8 mouse cellular contexts compared by ENCODE assay signal in genomic region chr10:80899591-80900317, GRCm38 (mm10). TPM values are rescaled to one million over a fixed set of nuclear protein-coding genes. Genes with fewer than 3 reads are reported as not detected.
A peak's percentile ranks its signal among the peaks of the same experiment; 100 is the strongest.
DNase-seq lines count a peak whose midpoint lies in the region; ATAC-seq and TF ChIP-seq lines count a peak whose summit lies in the region.

No protein-coding gene starts in this region.

- DNase-seq in liver, adult 2 months (ENCODE audit: extremely low read depth, low read depth, low spot score) = peak; percentile 54
- no peak for DNase-seq in liver
- no peak for DNase-seq in left cerebral cortex, adult 18-20 months (ENCODE audit: low spot score in 2 of 2)
- no peak for DNase-seq in yolk sac, embryonic 10.5 days (ENCODE audit: low spot score)
- no peak for DNase-seq in spleen, postnatal 10 days (ENCODE audit: low spot score in 2 of 2)

- peak overlapping the region; percentile 67 for H3K27ac ChIP-seq in liver, adult 2 months (replicated peaks; ENCODE audit: insufficient read depth, low read depth, low read length)
- peak overlapping the region; percentile 88; the same call in 1 of the 2 replicates for H3K27ac ChIP-seq in embryonic facial prominence, embryonic 15.5 days (replicated peaks)
- peak overlapping the region; percentile 76 for H3K27ac ChIP-seq in intestine, embryonic 15.5 days
- peak overlapping the region; percentile 69 for H3K27ac ChIP-seq in neural tube, embryonic 14.5 days (ENCODE audit: low read depth, low read length)

- no peak for TF ChIP-seq CTCF in liver, adult 2 months (IDR thresholded peaks at IDR 0.05; ENCODE audit: low read depth, low read length)

- ATAC-seq in embryonic facial prominence, embryonic 15.5 days (ENCODE audit: insufficient number of reproducible peaks, low FRiP score, low TSS enrichment, low read depth) = no peak
- ATAC-seq in intestine, embryonic 15.5 days = 0 out of 2 replicates have a peak, but pooled peaks have one; percentile 0
- ATAC-seq in neural tube, embryonic 14.5 days (ENCODE audit: low read depth) = peak; percentile 0; the same call in 1 of the 2 replicates

- H3K9me3 ChIP-seq in embryonic facial prominence, embryonic 15.5 days (replicated peaks) = no peaks in the 10 kb centered on the region
- no peaks in the 10 kb centered on the region for H3K9me3 ChIP-seq in intestine, embryonic 15.5 days
- H3K9me3 ChIP-seq in neural tube, embryonic 14.5 days (ENCODE audit: control insufficient read depth, low read length) = no peaks in the 10 kb centered on the region

- H3K36me3 ChIP-seq in liver, adult 2 months (ENCODE audit: control insufficient read depth, insufficient read depth, low read length) = no peaks in the 10 kb centered on the region
- H3K36me3 ChIP-seq in embryonic facial prominence, embryonic 15.5 days = peaks cover 42% of the 10 kb centered on the region
- peaks cover 27% of the 10 kb centered on the region for H3K36me3 ChIP-seq in intestine, embryonic 15.5 days
- peaks cover 34% of the 10 kb centered on the region for H3K36me3 ChIP-seq in neural tube, embryonic 14.5 days (ENCODE audit: control insufficient read depth, insufficient read depth, low read length)

- H3K4me1 ChIP-seq in liver, adult 2 months (ENCODE audit: control insufficient read depth, insufficient read depth, low read length) = peaks cover 10% of the 10 kb centered on the region
- H3K4me1 ChIP-seq in embryonic facial prominence, embryonic 15.5 days = peaks cover 27% of the 10 kb centered on the region
- peaks cover 26% of the 10 kb centered on the region for H3K4me1 ChIP-seq in intestine, embryonic 15.5 days (replicated peaks)
- H3K4me1 ChIP-seq in neural tube, embryonic 14.5 days (ENCODE audit: control insufficient read depth, insufficient read depth, low read length) = peaks cover 19% of the 10 kb centered on the region

- H3K4me2 ChIP-seq in embryonic facial prominence, embryonic 15.5 days (replicated peaks) = peak overlapping the region; percentile 93
- H3K4me2 ChIP-seq in intestine, embryonic 15.5 days (replicated peaks) = peak overlapping the region; percentile 83
- H3K4me2 ChIP-seq in neural tube, embryonic 14.5 days (ENCODE audit: low read depth, low read length) = peak overlapping the region; percentile 93

- WGBS in liver, adult 2 months = 8% methylated on average over 25 of the region's 25 CpGs
- 11% methylated on average over 25 of the region's 25 CpGs for WGBS in embryonic facial prominence, embryonic 15.5 days
- WGBS in intestine, embryonic 15.5 days = 10% methylated on average over 25 of the region's 25 CpGs
- 16% methylated on average over 25 of the region's 25 CpGs for WGBS in neural tube, embryonic 14.5 days

- H3K4me3 ChIP-seq in liver, adult 2 months (ENCODE audit: insufficient read depth, low read depth, low read length) = peak overlapping the region; percentile 74
- peak overlapping the region; percentile 96 for H3K4me3 ChIP-seq in embryonic facial prominence, embryonic 15.5 days (replicated peaks)
- H3K4me3 ChIP-seq in intestine, embryonic 15.5 days (replicated peaks) = peak overlapping the region; percentile 72
- peak overlapping the region; percentile 47 for H3K4me3 ChIP-seq in neural tube, embryonic 14.5 days (ENCODE audit: low read depth, low read length)

- TF ChIP-seq POLR2A in liver, adult 2 months (IDR thresholded peaks at IDR 0.05; ENCODE audit: extremely low read depth, insufficient read depth, low read length) = no peak

- peaks cover 3% of the 10 kb centered on the region; the same call in 1 of the 2 replicates for H3K79me2 ChIP-seq in liver, adult 2 months (ENCODE audit: control insufficient read depth, insufficient read depth, low read length)

- peak overlapping the region; percentile 84 for H3K9ac ChIP-seq in liver, adult 2 months (ENCODE audit: low read depth, low read length)
- peak overlapping the region; percentile 87 for H3K9ac ChIP-seq in embryonic facial prominence, embryonic 15.5 days
- H3K9ac ChIP-seq in intestine, embryonic 15.5 days = peak overlapping the region; percentile 77
- peak overlapping the region; percentile 66 for H3K9ac ChIP-seq in neural tube, embryonic 14.5 days (replicated peaks; ENCODE audit: low read depth, low read length)

- no peaks in the 10 kb centered on the region for H3K27me3 ChIP-seq in liver, adult 2 months (ENCODE audit: control insufficient read depth, insufficient read depth, low read length)
- no peaks in the 10 kb centered on the region for H3K27me3 ChIP-seq in embryonic facial prominence, embryonic 15.5 days
- no peaks in the 10 kb centered on the region for H3K27me3 ChIP-seq in intestine, embryonic 15.5 days (replicated peaks)
- H3K27me3 ChIP-seq in neural tube, embryonic 14.5 days (ENCODE audit: control insufficient read depth, insufficient read depth, low read length) = no peaks in the 10 kb centered on the region

RNA-seq across cellular contexts. Expression of gene Timm13, which starts 1.0 kb away (rescaled TPM):
- total RNA-seq in liver, adult 2 months (2014; rRNA removed) = 79.9 and 87.7 TPM in 2 replicates
- 369 and 388 TPM in 2 replicates for polyA plus RNA-seq in liver, adult 2 months (2012; rRNA removed)
- polyA plus RNA-seq in embryonic facial prominence, embryonic 15.5 days (2015; fragmentation: Nextera tagmentation; extraction: Ambion mirVana) = 337 and 339 TPM in 2 replicates
- polyA plus RNA-seq in intestine, embryonic 15.5 days (2015; fragmentation: Nextera tagmentation; extraction: Ambion mirVana) = 363 and 364 TPM in 2 replicates
- 337 and 352 TPM in 2 replicates for polyA plus RNA-seq in neural tube, embryonic 14.5 days (2014; fragmentation: Nextera tagmentation; extraction: Ambion mirVana)
- 100 to 1,000 TPM; 131 to 136 TPM for total RNA-seq in left cerebral cortex, adult 18-20 months (2021)

RNA-seq across cellular contexts. Expression of gene Lmnb2, which starts 18.3 kb away (rescaled TPM):
- 3.2 and 3.3 TPM in 2 replicates for total RNA-seq in liver, adult 2 months (2014; rRNA removed)
- 5.5 and 6.6 TPM in 2 replicates for polyA plus RNA-seq in liver, adult 2 months (2012; rRNA removed)
- 56.7 and 60.1 TPM in 2 replicates for polyA plus RNA-seq in embryonic facial prominence, embryonic 15.5 days (2015; fragmentation: Nextera tagmentation; extraction: Ambion mirVana)
- 41.0 and 42.6 TPM in 2 replicates for polyA plus RNA-seq in intestine, embryonic 15.5 days (2015; fragmentation: Nextera tagmentation; extraction: Ambion mirVana)
- 10.8 and 16.1 TPM in 2 replicates for polyA plus RNA-seq in neural tube, embryonic 14.5 days (2014; fragmentation: Nextera tagmentation; extraction: Ambion mirVana)
- 10 to 100 TPM; 20.0 to 20.1 TPM for total RNA-seq in left cerebral cortex, adult 18-20 months (2021)

RNA-seq across cellular contexts. Expression of gene Tmprss9, which starts 28.1 kb away (rescaled TPM):
- under 0.01 and 0.09 TPM in 2 replicates for total RNA-seq in liver, adult 2 months (2014; rRNA removed)
- polyA plus RNA-seq in liver, adult 2 months (2012; rRNA removed) = 0.04 and 0.05 TPM in 2 replicates
- 0.04 and 0.05 TPM in 2 replicates for polyA plus RNA-seq in embryonic facial prominence, embryonic 15.5 days (2015; fragmentation: Nextera tagmentation; extraction: Ambion mirVana)
- 0.05 TPM in 1 of 2 replicates, not detected in the other for polyA plus RNA-seq in intestine, embryonic 15.5 days (2015; fragmentation: Nextera tagmentation; extraction: Ambion mirVana)
- polyA plus RNA-seq in neural tube, embryonic 14.5 days (2014; fragmentation: Nextera tagmentation; extraction: Ambion mirVana) = 0.12 and 0.13 TPM in 2 replicates
- total RNA-seq in left cerebral cortex, adult 18-20 months (2021) = under 1 TPM; 0.12 to 0.26 TPM

RNA-seq across cellular contexts. Expression of gene Gadd45b, which starts 30.1 kb away (rescaled TPM):
- 2.1 and 8.3 TPM in 2 replicates for total RNA-seq in liver, adult 2 months (2014; rRNA removed)
- polyA plus RNA-seq in liver, adult 2 months (2012; rRNA removed) = 1.4 and 1.8 TPM in 2 replicates
- 43.7 and 46.6 TPM in 2 replicates for polyA plus RNA-seq in embryonic facial prominence, embryonic 15.5 days (2015; fragmentation: Nextera tagmentation; extraction: Ambion mirVana)
- polyA plus RNA-seq in intestine, embryonic 15.5 days (2015; fragmentation: Nextera tagmentation; extraction: Ambion mirVana) = 26.6 and 29.9 TPM in 2 replicates
- 7.4 and 7.6 TPM in 2 replicates for polyA plus RNA-seq in neural tube, embryonic 14.5 days (2014; fragmentation: Nextera tagmentation; extraction: Ambion mirVana)
- 10 to 100 TPM; 25.1 to 38.3 TPM for total RNA-seq in left cerebral cortex, adult 18-20 months (2021)

RNA-seq across cellular contexts. Expression of gene Sppl2b, which starts 44.7 kb away (rescaled TPM):
- total RNA-seq in liver, adult 2 months (2014; rRNA removed) = 6.5 and 10.4 TPM in 2 replicates
- 40.1 and 40.5 TPM in 2 replicates for polyA plus RNA-seq in liver, adult 2 months (2012; rRNA removed)
- 51.3 and 60.7 TPM in 2 replicates for polyA plus RNA-seq in embryonic facial prominence, embryonic 15.5 days (2015; fragmentation: Nextera tagmentation; extraction: Ambion mirVana)
- 34.8 and 37.8 TPM in 2 replicates for polyA plus RNA-seq in intestine, embryonic 15.5 days (2015; fragmentation: Nextera tagmentation; extraction: Ambion mirVana)
- 60.3 and 61.5 TPM in 2 replicates for polyA plus RNA-seq in neural tube, embryonic 14.5 days (2014; fragmentation: Nextera tagmentation; extraction: Ambion mirVana)
- total RNA-seq in left cerebral cortex, adult 18-20 months (2021) = 10 to 100 TPM; 45.6 to 53.7 TPM
